Mouse (Mus musculus) ES-Bruce4 (cell line): ENCODE results near the gene Myo1c.

ENCODE experiments used
- CTCF ChIP-seq: IDR thresholded peaks from one replicate; pipeline ENCODE4 v1.8.1; 2011; ENCODE audit warnings: low read depth, low read length
- EP300 ChIP-seq: IDR thresholded peaks from 2 replicates; pipeline ENCODE4 v1.6.1; 2011; ENCODE audit warnings: low read depth, low read length; ENCODE audit not compliant: insufficient read depth

DNA sequence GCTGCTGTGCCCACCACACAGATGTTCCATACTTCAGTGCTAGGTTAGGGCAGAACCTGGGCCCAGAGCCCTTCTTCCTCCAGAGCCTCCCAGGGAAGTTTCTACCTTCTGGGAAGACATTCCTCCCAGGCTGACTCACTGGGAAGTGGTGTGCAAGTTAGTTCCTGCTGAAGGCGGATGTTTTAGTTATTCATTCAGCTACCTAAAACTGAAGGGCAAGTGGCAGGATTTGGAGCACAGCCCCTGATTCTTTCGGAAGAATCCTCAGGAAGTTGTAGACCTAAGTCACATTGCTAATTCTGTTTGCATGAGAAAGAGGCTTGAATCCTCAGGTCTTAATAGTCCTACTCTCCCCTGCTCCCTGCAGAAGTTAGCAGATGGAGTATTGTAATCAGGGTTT, 28.9 kb upstream of the Myo1c start:
- TF ChIP-seq EP300, result peak; percentile 45; the same call in 1 of the 2 replicates
- TF ChIP-seq CTCF, result no peak
